Mouse (Mus musculus) ES-Bruce4 (cell line): Measurements from ENCODE around the gene Ppp2r5c.

ENCODE experiments used
- CTCF ChIP-seq: IDR thresholded peaks from one replicate; pipeline ENCODE4 v1.8.1; 2011; ENCODE audit warnings: low read depth, low read length
- EP300 ChIP-seq: IDR thresholded peaks from 2 replicates; pipeline ENCODE4 v1.6.1; 2011; ENCODE audit warnings: low read depth, low read length; ENCODE audit not compliant: insufficient read depth
- POLR2A ChIP-seq: IDR thresholded peaks from one replicate; pipeline ENCODE4 v1.8.1; 2011; ENCODE audit warnings: low read length; ENCODE audit not compliant: insufficient read depth

DNA sequence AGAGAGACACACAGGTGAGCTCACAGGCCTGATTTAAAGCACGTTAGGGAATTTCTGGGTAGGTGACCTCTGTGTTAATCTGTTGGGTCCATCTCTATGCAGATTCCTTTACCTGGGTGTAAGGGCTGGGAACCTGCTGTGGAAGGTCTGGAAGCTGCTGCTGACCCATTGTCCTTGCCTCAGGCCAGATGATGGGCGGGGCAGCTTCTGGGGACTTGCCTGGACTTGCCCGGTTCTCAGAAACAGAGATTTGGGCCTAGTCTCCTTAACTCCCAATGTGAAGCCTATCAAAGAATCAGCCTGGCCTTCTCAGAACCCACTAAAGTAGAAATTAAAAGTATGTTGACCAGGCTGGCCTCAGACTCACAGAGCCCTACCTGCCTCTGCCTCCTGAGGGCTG lies 25.3 kb downstream of the Ppp2r5c start:
- TF ChIP-seq POLR2A (no peak), CTCF (no peak), EP300 (peak; percentile 100)
